Mouse (Mus musculus): ENCODE results near the gene Anapc2. TPM values are rescaled to one million over a fixed set of nuclear protein-coding genes. Genes with fewer than 3 reads are reported as not detected.
A peak's percentile ranks its signal among the peaks of the same experiment; 100 is the strongest.

Gene Anapc2
- polyA plus RNA-seq, 1 experiment, result 76.0 TPM

- H3K27ac ChIP-seq (ENCODE audit: insufficient read depth, low read length), result no peak overlapping the region
- H3K9me3 ChIP-seq (replicated peaks; ENCODE audit: control insufficient read depth, insufficient read depth, low read length, poor library complexity, severe bottlenecking), result no peaks in the 10 kb centered on the region
- no peaks in the 10 kb centered on the region for H3K4me1 ChIP-seq (ENCODE audit: control insufficient read depth, insufficient read depth, low read length)
- H3K9ac ChIP-seq (ENCODE audit: low read depth, poor library complexity, severe bottlenecking), result no peak overlapping the region
- no peaks in the 10 kb centered on the region for H3K27me3 ChIP-seq (ENCODE audit: control insufficient read depth, insufficient read depth, low read length, poor library complexity, severe bottlenecking)
- TF ChIP-seq CTCF (IDR thresholded peaks at IDR 0.05; ENCODE audit: low read depth, low read length) (no peak), POLR2A (IDR thresholded peaks at IDR 0.05; ENCODE audit: insufficient read depth, low read length) (no peak), EP300 (IDR thresholded peaks at IDR 0.05; ENCODE audit: insufficient read depth, low read depth, low read length) (no peak)
- no peak overlapping the region for H3K4me3 ChIP-seq (ENCODE audit: low read depth, low read length)
- H3K36me3 ChIP-seq (ENCODE audit: control insufficient read depth, insufficient read depth, low read length, poor library complexity, severe bottlenecking), result no peaks in the 10 kb centered on the region
Observed at GRCm38 (mm10) chr2:25320084-25320483, 47.8 kb downstream of the Anapc2 start.

GRCm38 (mm10) chr2:25326036-25326435 lies 53.8 kb downstream of the Anapc2 start:
- Histone ChIP-seq H3K4me1 (ENCODE audit: control insufficient read depth, insufficient read depth, low read length) (no peaks in the 10 kb centered on the region), H3K9me3 (replicated peaks; ENCODE audit: control insufficient read depth, insufficient read depth, low read length, poor library complexity, severe bottlenecking) (no peaks in the 10 kb centered on the region), H3K27ac (ENCODE audit: insufficient read depth, low read length) (no peak overlapping the region), H3K9ac (ENCODE audit: low read depth, poor library complexity, severe bottlenecking) (no peak overlapping the region), H3K36me3 (ENCODE audit: control insufficient read depth, insufficient read depth, low read length, poor library complexity, severe bottlenecking) (no peaks in the 10 kb centered on the region), H3K27me3 (ENCODE audit: control insufficient read depth, insufficient read depth, low read length, poor library complexity, severe bottlenecking) (no peaks in the 10 kb centered on the region), H3K4me3 (ENCODE audit: low read depth, low read length) (no peak overlapping the region)
- TF ChIP-seq CTCF (IDR thresholded peaks at IDR 0.05; ENCODE audit: low read depth, low read length) (no peak), POLR2A (IDR thresholded peaks at IDR 0.05; ENCODE audit: insufficient read depth, low read length) (no peak), EP300 (IDR thresholded peaks at IDR 0.05; ENCODE audit: insufficient read depth, low read depth, low read length) (no peak)

GRCm38 (mm10) chr2:25328440-25328839 lies 56.2 kb downstream of the Anapc2 start:
- Histone ChIP-seq H3K4me1 (ENCODE audit: control insufficient read depth, insufficient read depth, low read length) (no peaks in the 10 kb centered on the region), H3K27me3 (ENCODE audit: control insufficient read depth, insufficient read depth, low read length, poor library complexity, severe bottlenecking) (no peaks in the 10 kb centered on the region), H3K36me3 (ENCODE audit: control insufficient read depth, insufficient read depth, low read length, poor library complexity, severe bottlenecking) (no peaks in the 10 kb centered on the region), H3K9me3 (replicated peaks; ENCODE audit: control insufficient read depth, insufficient read depth, low read length, poor library complexity, severe bottlenecking) (no peaks in the 10 kb centered on the region), H3K9ac (ENCODE audit: low read depth, poor library complexity, severe bottlenecking) (no peak overlapping the region), H3K4me3 (ENCODE audit: low read depth, low read length) (no peak overlapping the region), H3K27ac (ENCODE audit: insufficient read depth, low read length) (no peak overlapping the region)
- TF ChIP-seq EP300 (IDR thresholded peaks at IDR 0.05; ENCODE audit: insufficient read depth, low read depth, low read length), result no peak
- TF ChIP-seq CTCF (IDR thresholded peaks at IDR 0.05; ENCODE audit: low read depth, low read length), result peak; percentile 56
- TF ChIP-seq POLR2A (IDR thresholded peaks at IDR 0.05; ENCODE audit: insufficient read depth, low read length), result no peak

- Histone ChIP-seq H3K27ac (ENCODE audit: insufficient read depth, low read length) (no peak overlapping the region), H3K4me3 (ENCODE audit: low read depth, low read length) (peak overlapping the region; percentile 88), H3K4me1 (ENCODE audit: control insufficient read depth, insufficient read depth, low read length) (no peaks in the 10 kb centered on the region), H3K27me3 (ENCODE audit: control insufficient read depth, insufficient read depth, low read length, poor library complexity, severe bottlenecking) (no peaks in the 10 kb centered on the region), H3K9ac (ENCODE audit: low read depth, poor library complexity, severe bottlenecking) (peak overlapping the region; percentile 61), H3K36me3 (ENCODE audit: control insufficient read depth, insufficient read depth, low read length, poor library complexity, severe bottlenecking) (peaks cover 4% of the 10 kb centered on the region), H3K9me3 (replicated peaks; ENCODE audit: control insufficient read depth, insufficient read depth, low read length, poor library complexity, severe bottlenecking) (no peaks in the 10 kb centered on the region)
- TF ChIP-seq CTCF (IDR thresholded peaks at IDR 0.05; ENCODE audit: low read depth, low read length) (no peak), EP300 (IDR thresholded peaks at IDR 0.05; ENCODE audit: insufficient read depth, low read depth, low read length) (no peak)
Observed at GRCm38 (mm10) chr2:25331470-25331869, 59.2 kb downstream of the Anapc2 start.

GRCm38 (mm10) chr2:25332286-25333160 lies 60.2 kb downstream of the Anapc2 start, which contains the start of gene Man1b1:
Man1b1 (plus strand) TSS chr2:25332338.
- Histone ChIP-seq H3K36me3 (ENCODE audit: control insufficient read depth, insufficient read depth, low read length, poor library complexity, severe bottlenecking) (peaks cover 4% of the 10 kb centered on the region), H3K27ac (ENCODE audit: insufficient read depth, low read length) (peak within 1 kb of the TSS; percentile 35; the same call in 1 of the 2 replicates), H3K9ac (ENCODE audit: low read depth, poor library complexity, severe bottlenecking) (peak within 1 kb of the TSS; percentile 61), H3K9me3 (replicated peaks; ENCODE audit: control insufficient read depth, insufficient read depth, low read length, poor library complexity, severe bottlenecking) (no peaks in the 10 kb centered on the region), H3K27me3 (ENCODE audit: control insufficient read depth, insufficient read depth, low read length, poor library complexity, severe bottlenecking) (no peaks in the 10 kb centered on the region), H3K4me3 (ENCODE audit: low read depth, low read length) (peak within 1 kb of the TSS; percentile 90), H3K4me1 (ENCODE audit: control insufficient read depth, insufficient read depth, low read length) (no peaks in the 10 kb centered on the region)
- TF ChIP-seq EP300 (IDR thresholded peaks at IDR 0.05; ENCODE audit: insufficient read depth, low read depth, low read length) (peak; percentile 60; the same call in 1 of the 2 replicates), CTCF (IDR thresholded peaks at IDR 0.05; ENCODE audit: low read depth, low read length) (no peak), POLR2A (IDR thresholded peaks at IDR 0.05; ENCODE audit: insufficient read depth, low read length) (peak; percentile 81)

- Histone ChIP-seq H3K36me3 (ENCODE audit: control insufficient read depth, insufficient read depth, low read length, poor library complexity, severe bottlenecking) (peaks cover 8% of the 10 kb centered on the region), H3K9ac (ENCODE audit: low read depth, poor library complexity, severe bottlenecking) (0 out of 2 replicates have a peak overlapping the region, but pooled peaks have one; percentile 57), H3K27me3 (ENCODE audit: control insufficient read depth, insufficient read depth, low read length, poor library complexity, severe bottlenecking) (no peaks in the 10 kb centered on the region), H3K4me3 (ENCODE audit: low read depth, low read length) (peak overlapping the region; percentile 90; the same call in 1 of the 2 replicates), H3K9me3 (replicated peaks; ENCODE audit: control insufficient read depth, insufficient read depth, low read length, poor library complexity, severe bottlenecking) (no peaks in the 10 kb centered on the region), H3K27ac (ENCODE audit: insufficient read depth, low read length) (no peak overlapping the region), H3K4me1 (ENCODE audit: control insufficient read depth, insufficient read depth, low read length) (no peaks in the 10 kb centered on the region)
- TF ChIP-seq POLR2A (IDR thresholded peaks at IDR 0.05; ENCODE audit: insufficient read depth, low read length) (no peak), CTCF (IDR thresholded peaks at IDR 0.05; ENCODE audit: low read depth, low read length) (no peak), EP300 (IDR thresholded peaks at IDR 0.05; ENCODE audit: insufficient read depth, low read depth, low read length) (no peak)
Observed at GRCm38 (mm10) chr2:25333569-25333968, 61.3 kb downstream of the Anapc2 start.

Other genes with a start within 250 kb of the Anapc2 start
- 11.3 and 14.9 TPM in 2 replicates for gene Nsmf, start 218.1 kb upstream of the Anapc2 start, polyA plus RNA-seq (2011; ENCODE audit: insufficient read depth, insufficient read length, low read depth, missing spikeins)
- not detected in 2 replicates for gene Entpd8, start 192.2 kb upstream of the Anapc2 start, polyA plus RNA-seq (2011; ENCODE audit: insufficient read depth, insufficient read length, low read depth, missing spikeins)
- gene Noxa1, start 177.3 kb upstream of the Anapc2 start, polyA plus RNA-seq (2011; ENCODE audit: insufficient read depth, insufficient read length, low read depth, missing spikeins), result not detected in 2 replicates
- 9.8 and 10.2 TPM in 2 replicates for gene Nrarp, start 91.7 kb upstream of the Anapc2 start, polyA plus RNA-seq (2011; ENCODE audit: insufficient read depth, insufficient read length, low read depth, missing spikeins)
- gene Tor4a, start 75.6 kb upstream of the Anapc2 start, polyA plus RNA-seq (2011; ENCODE audit: insufficient read depth, insufficient read length, low read depth, missing spikeins), result 4.5 and 6.9 TPM in 2 replicates
- gene Nelfb, start 61.0 kb upstream of the Anapc2 start, polyA plus RNA-seq (2011; ENCODE audit: insufficient read depth, insufficient read length, low read depth, missing spikeins), result 36.1 and 41.0 TPM in 2 replicates
- not detected in 2 replicates for gene Stpg3, start 57.8 kb upstream of the Anapc2 start, polyA plus RNA-seq (2011; ENCODE audit: insufficient read depth, insufficient read length, low read depth, missing spikeins)
- gene Fam166a, start 53.7 kb upstream of the Anapc2 start, polyA plus RNA-seq (2011; ENCODE audit: insufficient read depth, insufficient read length, low read depth, missing spikeins), result 1.8 TPM in 1 of 2 replicates, not detected in the other
- gene Tubb4b, start 47.8 kb upstream of the Anapc2 start, polyA plus RNA-seq (2011; ENCODE audit: insufficient read depth, insufficient read length, low read depth, missing spikeins), result 605 and 629 TPM in 2 replicates
- gene Slc34a3, start 38.1 kb upstream of the Anapc2 start, polyA plus RNA-seq (2011; ENCODE audit: insufficient read depth, insufficient read length, low read depth, missing spikeins), result 1.0 and 1.1 TPM in 2 replicates
- 0.55 TPM in 1 of 2 replicates, not detected in the other for gene Rnf224, start 35.7 kb upstream of the Anapc2 start, polyA plus RNA-seq (2011; ENCODE audit: insufficient read depth, insufficient read length, low read depth, missing spikeins)
- 7.3 and 11.3 TPM in 2 replicates for gene Rnf208, start 30.2 kb upstream of the Anapc2 start, polyA plus RNA-seq (2011; ENCODE audit: insufficient read depth, insufficient read length, low read depth, missing spikeins)
- not detected in 2 replicates for gene Cysrt1, start 30.0 kb upstream of the Anapc2 start, polyA plus RNA-seq (2011; ENCODE audit: insufficient read depth, insufficient read length, low read depth, missing spikeins)
- gene AL732309.1, start 25.6 kb upstream of the Anapc2 start, polyA plus RNA-seq (2011; ENCODE audit: insufficient read depth, insufficient read length, low read depth, missing spikeins), result not detected in 2 replicates
- gene Tmem203, start 17.0 kb upstream of the Anapc2 start, polyA plus RNA-seq (2011; ENCODE audit: insufficient read depth, insufficient read length, low read depth, missing spikeins), result 7.6 and 7.7 TPM in 2 replicates
- 12.3 and 16.9 TPM in 2 replicates for gene Tprn, start 9.9 kb upstream of the Anapc2 start, polyA plus RNA-seq (2011; ENCODE audit: insufficient read depth, insufficient read length, low read depth, missing spikeins)
- gene Ssna1, start within 50 bp of the Anapc2 start, polyA plus RNA-seq (2011; ENCODE audit: insufficient read depth, insufficient read length, low read depth, missing spikeins), result 47.4 and 49.1 TPM in 2 replicates
- gene Tmem210, start 15.7 kb downstream of the Anapc2 start, polyA plus RNA-seq (2011; ENCODE audit: insufficient read depth, insufficient read length, low read depth, missing spikeins), result not detected in 2 replicates
- not detected in 2 replicates for gene Lrrc26, start 17.4 kb downstream of the Anapc2 start, polyA plus RNA-seq (2011; ENCODE audit: insufficient read depth, insufficient read length, low read depth, missing spikeins)
- gene Grin1, start 46.7 kb downstream of the Anapc2 start, polyA plus RNA-seq (2011; ENCODE audit: insufficient read depth, insufficient read length, low read depth, missing spikeins), result 2.7 and 4.2 TPM in 2 replicates
- gene Man1b1, start 59.9 kb downstream of the Anapc2 start, polyA plus RNA-seq (2011; ENCODE audit: insufficient read depth, insufficient read length, low read depth, missing spikeins), result 45.6 and 57.3 TPM in 2 replicates
- gene Dpp7, start 83.9 kb downstream of the Anapc2 start, polyA plus RNA-seq (2011; ENCODE audit: insufficient read depth, insufficient read length, low read depth, missing spikeins), result 27.8 and 29.4 TPM in 2 replicates
- 49.8 and 51.1 TPM in 2 replicates for gene Uap1l1, start 93.2 kb downstream of the Anapc2 start, polyA plus RNA-seq (2011; ENCODE audit: insufficient read depth, insufficient read length, low read depth, missing spikeins)
- gene Sapcd2, start 99.8 kb downstream of the Anapc2 start, polyA plus RNA-seq (2011; ENCODE audit: insufficient read depth, insufficient read length, low read depth, missing spikeins), result 19.2 and 22.4 TPM in 2 replicates
- 4.2 and 5.6 TPM in 2 replicates for gene Entpd2, start 123.4 kb downstream of the Anapc2 start, polyA plus RNA-seq (2011; ENCODE audit: insufficient read depth, insufficient read length, low read depth, missing spikeins)
- gene Npdc1, start 126.9 kb downstream of the Anapc2 start, polyA plus RNA-seq (2011; ENCODE audit: insufficient read depth, insufficient read length, low read depth, missing spikeins), result 29.7 and 40.9 TPM in 2 replicates
- not detected in 2 replicates for gene Fut7, start 150.8 kb downstream of the Anapc2 start, polyA plus RNA-seq (2011; ENCODE audit: insufficient read depth, insufficient read length, low read depth, missing spikeins)
- 14.0 and 14.2 TPM in 2 replicates for gene Abca2, start 156.2 kb downstream of the Anapc2 start, polyA plus RNA-seq (2011; ENCODE audit: insufficient read depth, insufficient read length, low read depth, missing spikeins)
- gene Clic3, start 184.4 kb downstream of the Anapc2 start, polyA plus RNA-seq (2011; ENCODE audit: insufficient read depth, insufficient read length, low read depth, missing spikeins), result not detected in 2 replicates
- 3.7 and 5.7 TPM in 2 replicates for gene Paxx, start 188.6 kb downstream of the Anapc2 start, polyA plus RNA-seq (2011; ENCODE audit: insufficient read depth, insufficient read length, low read depth, missing spikeins)
- gene Ptgds, start 197.6 kb downstream of the Anapc2 start, polyA plus RNA-seq (2011; ENCODE audit: insufficient read depth, insufficient read length, low read depth, missing spikeins), result 0.57 TPM in 1 of 2 replicates, not detected in the other
- not detected in 2 replicates for gene Lcn12, start 221.4 kb downstream of the Anapc2 start, polyA plus RNA-seq (2011; ENCODE audit: insufficient read depth, insufficient read length, low read depth, missing spikeins)
- gene Fbxw5, start 228.3 kb downstream of the Anapc2 start, polyA plus RNA-seq (2011; ENCODE audit: insufficient read depth, insufficient read length, low read depth, missing spikeins), result 16.4 and 18.4 TPM in 2 replicates
- gene C8g, start 229.2 kb downstream of the Anapc2 start, polyA plus RNA-seq (2011; ENCODE audit: insufficient read depth, insufficient read length, low read depth, missing spikeins), result 3.5 and 4.9 TPM in 2 replicates